Mouse (Mus musculus) heart, embryonic 12.5 days (tissue): ENCODE results near the gene Fshb. TPM values are rescaled to one million over a fixed set of nuclear protein-coding genes. Genes with fewer than 3 reads are reported as not detected.

Experiments used
- ATAC-seq: fragments of 200-750 bp; cut with Nextera tagmentation; 2 replicates; pipeline ENCODE4 v1.8.0; 2017; ENCODE audit warnings: moderate TSS enrichment, moderate library complexity; ENCODE audit not compliant: insufficient number of reproducible peaks, low FRiP score
- H3K27ac ChIP-seq: fragments of 300-500 bp; sonication (generic); 2 replicates; pipeline ENCODE4 v1.5.1; 2016; ENCODE audit warnings: mild to moderate bottlenecking, moderate library complexity; ENCODE audit not compliant: poor library complexity, severe bottlenecking
- H3K27me3 ChIP-seq: fragments of 300-500 bp; sonication (generic); replicated peaks from 2 replicates; pipeline ENCODE4 v1.6.1; 2016; ENCODE audit warnings: mild to moderate bottlenecking, moderate library complexity
- H3K36me3 ChIP-seq: fragments of 300-500 bp; sonication (generic); 2 replicates; pipeline ENCODE4 v1.6.1; 2016; ENCODE audit warnings: mild to moderate bottlenecking, moderate library complexity
- H3K4me1 ChIP-seq: fragments of 300-500 bp; sonication (generic); replicated peaks from 2 replicates; pipeline ENCODE4 v1.6.1; 2016; ENCODE audit warnings: mild to moderate bottlenecking
- H3K4me2 ChIP-seq: fragments of 300-500 bp; sonication (generic); 2 replicates; pipeline ENCODE4 v1.6.1; 2016; ENCODE audit warnings: mild to moderate bottlenecking, moderate library complexity
- H3K4me3 ChIP-seq: fragments of 300-500 bp; sonication (generic); 2 replicates; pipeline ENCODE4 v1.5.1; 2016; ENCODE audit warnings: mild to moderate bottlenecking
- H3K9ac ChIP-seq: fragments of 300-500 bp; sonication (generic); 2 replicates; pipeline ENCODE4 v1.6.1; 2016; ENCODE audit warnings: mild to moderate bottlenecking, moderate library complexity
- H3K9me3 ChIP-seq: fragments of 300-500 bp; sonication (generic); replicated peaks from 2 replicates; pipeline ENCODE4 v1.6.1; 2016; ENCODE audit warnings: mild to moderate bottlenecking, moderate library complexity
- WGBS: fragments of 180-500 bp; shearing (Covaris S2); methylation state at CpG from one replicate; pipeline ENCODE4 v1.1.7; 2016; 5-methylcytosine and 5-hydroxymethylcytosine counted together
- polyA plus RNA-seq: library from polyadenylated mRNA; unstranded; fragments of >200 nt; fragmentation: Nextera tagmentation; extraction: Ambion mirVana; gene quantifications from 2 replicates; pipeline ENCODE4 v1.2.1, GENCODE M21; 2016

Fshb gene
- polyA plus RNA-seq, 1 experiment from 2014 or later = not detected

DNA sequence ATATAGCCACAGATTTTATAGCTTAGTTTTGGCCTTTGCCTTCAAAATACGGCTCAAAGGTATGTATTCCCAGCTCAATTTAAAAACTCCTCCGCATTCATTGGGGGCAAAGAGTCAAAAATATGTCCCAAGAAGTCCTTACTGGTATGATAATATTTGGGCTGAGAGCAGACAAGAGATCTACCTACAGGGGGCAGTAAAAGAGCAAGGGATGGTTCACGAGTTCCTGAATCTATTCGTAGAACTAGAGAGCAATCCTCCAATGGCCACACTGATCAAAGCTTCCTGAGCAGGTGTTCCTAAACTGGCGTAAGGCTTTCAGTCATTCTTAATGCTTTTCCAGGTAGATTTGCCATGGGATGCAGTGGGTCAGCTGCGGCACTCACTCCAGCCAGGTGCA is 49.3 kb downstream of the Fshb start:
- no peaks in the 10 kb centered on the region for H3K9me3 ChIP-seq
- ATAC-seq = no peak
- H3K4me2 ChIP-seq = no peak overlapping the region
- 74% methylated on average over 6 of the region's 6 CpGs for WGBS
- H3K4me1 ChIP-seq = no peaks in the 10 kb centered on the region
- no peaks in the 10 kb centered on the region for H3K36me3 ChIP-seq
- H3K27me3 ChIP-seq = no peaks in the 10 kb centered on the region
- H3K4me3 ChIP-seq = no peak overlapping the region
- H3K9ac ChIP-seq = no peak overlapping the region
- H3K27ac ChIP-seq = no peak overlapping the region

DNA sequence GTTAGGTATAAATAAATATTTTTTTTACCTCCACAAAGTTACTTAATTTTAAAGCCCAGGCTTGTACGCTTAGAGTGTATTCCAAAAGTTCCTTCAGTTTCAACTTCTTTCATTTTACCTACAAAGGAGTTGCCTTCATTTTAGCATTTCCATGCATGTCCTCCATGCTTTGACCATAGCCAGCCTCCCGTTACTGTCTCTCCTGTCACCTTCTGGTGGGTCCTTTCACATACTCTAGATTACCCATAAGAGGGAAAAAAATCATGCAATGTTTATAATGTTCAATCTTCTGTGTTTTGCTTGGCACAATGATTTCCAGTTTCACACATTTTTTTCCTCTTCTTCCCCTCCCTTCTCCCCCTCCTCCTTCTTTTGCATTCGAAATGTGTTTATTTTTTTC is 53.1 kb downstream of the Fshb start:
- Histone ChIP-seq H3K36me3 (no peaks in the 10 kb centered on the region), H3K9ac (no peak overlapping the region), H3K27ac (no peak overlapping the region), H3K27me3 (no peaks in the 10 kb centered on the region), H3K4me1 (no peaks in the 10 kb centered on the region), H3K4me2 (no peak overlapping the region), H3K4me3 (no peak overlapping the region), H3K9me3 (peaks cover 3% of the 10 kb centered on the region; the same call in 1 of the 2 replicates)
- no peak for ATAC-seq
- WGBS = 70% methylated on average over 3 of the region's 3 CpGs

Other genes starting within 250 kb of the Fshb start
- 28.6 and 30.6 TPM in 2 replicates for gene Arl14ep, start 85.2 kb downstream of the Fshb start, polyA plus RNA-seq
- 6.2 and 6.5 TPM in 2 replicates for gene Kcna4, start 231.0 kb upstream of the Fshb start, polyA plus RNA-seq